Mouse (Mus musculus): Measurements from ENCODE around the gene Olfr126. TPM values are rescaled to one million over a fixed set of nuclear protein-coding genes. Genes with fewer than 3 reads are reported as not detected.

Olfr126 gene
- not detected for total RNA-seq (2021)
- long read RNA-seq: 0 reads

GRCm38 (mm10) chr17:37847183-37847582 is at the start of gene Olfr126:
TSS of gene Olfr126 (plus strand) at chr17:37847483.
- no peak for DNase-seq (ENCODE audit: low spot score in 2 of 2)

- DNase-seq (ENCODE audit: low spot score in 2 of 2): no peak
These were observed 47.7 kb upstream of the Olfr126 start, which contains the start of gene Olfr124 for GRCm38 (mm10) chr17:37799588-37799987. TSS of gene Olfr124 (plus strand) at chr17:37799888.

- DNase-seq (ENCODE audit: low spot score in 2 of 2): no peak
These were observed 14.6 kb upstream of the Olfr126 start, which contains the start of gene Olfr125 for GRCm38 (mm10) chr17:37832649-37833048. TSS of gene Olfr125 (plus strand) at chr17:37832949.

GRCm38 (mm10) chr17:37863901-37864300 is 16.6 kb downstream of the Olfr126 start:
- DNase-seq (ENCODE audit: low spot score in 2 of 2): no peak

- no peak for DNase-seq (ENCODE audit: low spot score in 2 of 2)
These were observed 22.5 kb downstream of the Olfr126 start for GRCm38 (mm10) chr17:37869676-37870205.

- no peak for DNase-seq (ENCODE audit: low spot score in 2 of 2)
These were observed 26.5 kb downstream of the Olfr126 start for GRCm38 (mm10) chr17:37873830-37874229.

- no peak for DNase-seq (ENCODE audit: low spot score in 2 of 2)
These were observed 52.9 kb downstream of the Olfr126 start, which contains the start of gene Olfr127 for GRCm38 (mm10) chr17:37900137-37900536. TSS of gene Olfr127 (plus strand) at chr17:37900437.

Other genes with a start within 250 kb of the Olfr126 start
- gene Olfr115, start 220.4 kb upstream of the Olfr126 start, total RNA-seq (2021): not detected
- gene Olfr116, start 220.3 kb upstream of the Olfr126 start, total RNA-seq (2021): not detected
- gene Olfr117, start 183.7 kb upstream of the Olfr126 start, total RNA-seq (2021): not detected
- not detected for gene Olfr118, start 180.5 kb upstream of the Olfr126 start, total RNA-seq (2021)
- gene Olfr119, start 150.9 kb upstream of the Olfr126 start, total RNA-seq (2021): not detected
- not detected for gene Olfr120, start 125.7 kb upstream of the Olfr126 start, total RNA-seq (2021)
- gene Olfr121, start 98.6 kb upstream of the Olfr126 start, total RNA-seq (2021): not detected
- not detected for gene Olfr122, start 78.9 kb upstream of the Olfr126 start, total RNA-seq (2021)
- gene Olfr123, start 54.0 kb upstream of the Olfr126 start, total RNA-seq (2021): not detected
- gene Olfr124, start 47.6 kb upstream of the Olfr126 start, total RNA-seq (2021): not detected
- gene Olfr125, start 14.5 kb upstream of the Olfr126 start, total RNA-seq (2021): not detected
- gene Olfr127, start 53.0 kb downstream of the Olfr126 start, total RNA-seq (2021): not detected
- not detected for gene Olfr128, start 73.1 kb downstream of the Olfr126 start, total RNA-seq (2021)
- not detected for gene Olfr761, start 105.6 kb downstream of the Olfr126 start, total RNA-seq (2021)
- not detected for gene Olfr129, start 212.6 kb downstream of the Olfr126 start, total RNA-seq (2021)
- not detected for gene Olfr130, start 216.4 kb downstream of the Olfr126 start, total RNA-seq (2021)
- gene Olfr131, start 241.2 kb downstream of the Olfr126 start, total RNA-seq (2021): not detected